Mouse (Mus musculus) layer of hippocampus, adult 18-20 months (tissue): ENCODE measurements around the gene Elp6. TPM values are rescaled to one million over a fixed set of nuclear protein-coding genes. Genes with fewer than 3 reads are reported as not detected.

Source experiments
- DNase-seq, 2 experiments: peaks; one replicate each; pipeline ENCODE4 v3.0.0; 2022; ENCODE audit warnings: low spot score in 2 of 2
- microRNA-seq, 2 experiments: library from miRNA; unstranded; fragments of <30 nt; microRNA quantifications; one replicate each; pipeline ENCODE4 v1.2.0; 2021
- total RNA-seq, 2 experiments: library from RNA; stranded (reverse); gene quantifications; 2 replicates each; pipeline ENCODE4 v1.2.3; 2021

The Elp6 gene
- total RNA-seq, 2 experiments from 2014 or later: 11.1 to 11.8 TPM

DNA sequence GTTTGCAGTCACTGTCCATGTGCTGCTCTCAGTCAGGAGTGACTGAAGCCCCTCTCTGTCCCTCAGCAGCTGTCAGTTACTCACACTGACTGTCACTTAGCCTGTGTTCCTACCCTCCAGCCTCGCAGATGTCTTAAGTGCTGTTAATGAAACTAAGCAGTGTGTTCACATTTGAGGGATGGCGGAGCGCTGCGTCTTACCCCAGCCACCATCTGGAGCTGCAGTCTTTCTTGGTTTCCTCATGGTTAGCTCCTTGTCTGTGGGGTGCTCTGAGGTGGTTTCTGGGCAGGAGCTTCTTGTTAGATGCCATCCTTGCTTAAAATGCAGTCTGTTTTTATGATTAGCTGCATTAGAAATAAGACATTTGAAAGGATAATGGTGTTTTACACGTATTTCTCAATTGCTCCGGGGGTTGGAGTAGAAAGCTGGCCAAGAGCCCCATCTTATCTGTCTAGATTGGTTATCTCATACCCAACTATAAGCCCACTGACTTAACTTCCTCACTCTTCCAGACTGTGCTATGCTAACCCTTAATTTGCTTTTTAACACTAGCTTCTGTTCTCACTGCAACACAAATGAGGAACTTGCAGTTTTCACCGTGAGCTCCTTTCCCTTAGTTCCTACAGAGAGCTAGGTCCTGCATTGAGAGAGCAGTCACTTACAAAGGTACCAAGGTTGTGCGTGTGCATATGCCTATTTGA, 47.1 kb downstream of the Elp6 start:
- peak; percentile 30 to 39 for DNase-seq

DNA sequence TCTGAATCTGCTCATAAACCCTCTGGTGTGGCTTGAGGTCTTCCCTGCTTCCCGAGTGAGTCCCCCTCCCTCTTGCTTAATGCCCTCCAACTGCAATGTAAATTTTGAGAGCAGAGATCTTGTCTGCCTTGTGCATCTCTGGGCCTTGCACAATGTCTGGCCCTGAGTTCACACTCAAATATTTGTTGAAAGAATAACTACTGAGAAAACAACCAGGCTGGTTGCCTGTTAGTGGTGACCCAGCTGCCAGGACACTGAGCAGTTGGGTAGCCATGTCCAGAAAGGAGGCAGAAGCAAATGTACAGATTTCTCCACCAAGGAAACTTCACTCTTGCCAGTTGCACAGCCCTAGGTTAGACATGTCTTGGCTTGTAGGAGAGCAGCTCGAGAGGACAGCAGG, 53.4 kb downstream of the Elp6 start:
- DNase-seq: no peak

DNA sequence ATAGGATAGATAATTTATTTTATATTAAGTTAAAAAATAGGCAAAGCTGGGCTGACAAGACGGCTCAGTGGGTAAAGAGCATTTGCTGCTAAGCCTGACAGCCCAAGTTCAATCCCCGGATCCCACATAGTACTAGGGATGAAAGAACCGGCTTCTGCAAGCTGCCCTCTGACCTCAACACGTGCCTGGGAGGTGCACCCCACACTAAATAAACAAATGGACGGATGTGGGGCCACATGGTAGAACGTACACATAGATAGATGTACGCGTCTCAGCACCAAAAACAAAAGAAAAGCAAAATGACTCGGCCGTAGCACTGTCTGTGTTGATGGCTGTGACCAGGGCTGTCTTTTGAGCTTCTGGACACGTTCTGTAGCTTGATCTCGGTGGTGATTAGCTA, 56.3 kb downstream of the Elp6 start:
- DNase-seq: no peak

DNA sequence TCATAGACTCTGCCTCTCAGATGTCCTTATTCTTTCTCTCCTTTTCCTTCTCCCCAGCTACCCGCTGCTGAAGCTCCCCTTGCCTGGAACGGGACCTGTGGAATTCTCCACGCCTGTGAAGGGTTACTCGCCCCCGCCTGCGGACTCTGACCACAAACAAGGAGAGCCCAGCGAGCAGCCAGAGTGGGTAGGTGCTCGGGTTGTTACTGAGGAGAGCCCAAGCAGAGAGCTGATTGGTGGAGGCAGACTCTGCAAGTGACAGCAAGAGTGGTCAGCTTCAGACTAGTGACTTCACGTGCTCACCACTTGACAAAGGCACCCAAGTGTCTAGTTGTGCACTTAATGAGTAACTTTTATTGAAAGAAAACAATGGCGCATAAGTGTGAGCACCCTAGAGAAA, 57.4 kb downstream of the Elp6 start:
- no peak for DNase-seq

DNA sequence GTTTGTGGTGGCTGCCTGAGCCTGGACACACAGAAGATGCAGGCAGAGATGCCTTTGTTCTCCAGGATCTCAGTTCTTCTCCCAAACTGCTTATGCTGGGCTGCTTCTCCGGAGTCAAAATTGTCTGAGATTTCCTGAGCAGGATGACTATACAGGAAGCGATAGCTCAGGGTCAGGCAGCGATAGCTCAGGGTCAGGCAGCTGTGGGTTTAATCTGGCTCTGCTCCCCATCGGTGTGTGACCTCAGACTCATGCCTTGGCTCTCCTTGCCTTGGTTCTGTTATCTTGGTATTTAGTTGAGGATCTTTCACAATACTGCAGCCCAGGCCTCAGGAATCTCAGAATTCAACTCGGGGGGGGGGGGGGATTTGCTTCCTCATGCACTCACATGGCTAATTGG, 61.8 kb downstream of the Elp6 start:
- DNase-seq: no peak

DNA sequence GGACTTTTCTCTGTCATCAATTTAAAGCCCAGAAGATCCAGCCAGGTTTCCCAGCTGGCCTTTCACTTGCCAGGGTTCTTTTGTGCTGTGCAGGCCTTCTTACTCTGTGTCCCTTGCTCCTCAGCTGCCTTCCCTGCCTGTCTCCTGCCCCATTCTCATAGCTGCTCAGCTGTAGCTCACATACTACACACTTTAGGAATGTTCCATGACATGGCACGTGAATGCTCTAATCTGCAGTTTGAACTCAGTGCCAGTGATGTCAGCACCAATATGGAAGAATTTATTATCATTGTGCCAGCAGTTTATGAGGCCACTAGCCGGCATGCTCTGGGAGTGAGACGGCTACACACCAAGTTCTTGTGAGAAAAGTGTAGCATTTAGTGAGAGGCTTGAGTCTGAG, 64.9 kb downstream of the Elp6 start:
- no peak for DNase-seq

Small RNA genes lying within 50 kb of the gene (microRNA-seq; reads per million reads assigned to microRNA genes)
- 23.8 to 41.2 reads per million in 2 experiments for gene Mir6236

Other genes with a start within 250 kb of the Elp6 start
- 10 to 100 TPM; 53.7 to 58.6 TPM for gene Smarcc1, start 187.5 kb upstream of the Elp6 start, total RNA-seq
- gene Dhx30, start 187.3 kb upstream of the Elp6 start, total RNA-seq: 100 to 1,000 TPM; 159 to 161 TPM
- gene Cspg5, start 61.4 kb upstream of the Elp6 start, total RNA-seq: 100 to 1,000 TPM; 288 to 297 TPM
- gene Scap, start 28.1 kb downstream of the Elp6 start, total RNA-seq: 100 to 1,000 TPM; 104 to 107 TPM
- gene Ptpn23, start 103.0 kb downstream of the Elp6 start, total RNA-seq: 10 to 100 TPM; 53.2 to 53.6 TPM
- gene Ngp, start 114.6 kb downstream of the Elp6 start, total RNA-seq: not detected
- 10 to 100 TPM; 23.0 to 23.5 TPM for gene Klhl18, start 171.5 kb downstream of the Elp6 start, total RNA-seq
- gene Kif9, start 171.8 kb downstream of the Elp6 start, total RNA-seq: 1 to 10 TPM; 3.8 TPM
- 10 to 100 TPM; 62.3 to 64.8 TPM for gene Setd2, start 227.4 kb downstream of the Elp6 start, total RNA-seq